Mouse (Mus musculus): ENCODE measurements around the gene Nacc1. TPM values are rescaled to one million over a fixed set of nuclear protein-coding genes. Genes with fewer than 3 reads are reported as not detected.

Gene Nacc1
- polyA plus RNA-seq, 1 experiment from 2014 or later, result 25.6 TPM

DNA sequence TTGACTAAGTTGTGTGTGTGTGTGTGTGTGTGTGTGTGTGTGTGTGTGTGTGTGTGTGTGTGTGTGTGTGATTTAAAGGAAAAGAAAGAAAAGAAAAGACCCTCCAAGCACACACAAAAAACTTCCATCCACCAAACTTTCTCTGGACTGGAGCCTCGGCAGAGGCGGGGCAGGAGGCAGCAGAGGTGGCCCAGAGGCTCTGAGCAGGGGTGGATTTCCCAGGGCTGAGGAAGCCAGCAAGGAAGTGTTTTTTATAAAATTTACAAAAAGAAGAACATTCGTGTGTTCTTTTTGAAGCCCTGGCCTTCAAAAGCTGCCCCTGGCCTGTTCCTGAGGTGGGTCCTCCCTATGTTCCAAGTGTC is 25.1 kb upstream of the Nacc1 start:
- no peak overlapping the region for H3K9ac ChIP-seq
- peaks cover 69% of the 10 kb centered on the region for H3K4me1 ChIP-seq
- WGBS, result 21% methylated on average over 3 of the region's 3 CpGs
- H3K27ac ChIP-seq, result peak overlapping the region; percentile 90
- ATAC-seq (replicated peaks; ENCODE audit: low FRiP score), result no peak
- peak overlapping the region; percentile 12; the same call in 1 of the 2 replicates for H3K4me2 ChIP-seq
- H3K36me3 ChIP-seq, result peaks cover 10% of the 10 kb centered on the region; the same call in 1 of the 2 replicates
- no peak overlapping the region for H3K4me3 ChIP-seq (replicated peaks)
- no peaks in the 10 kb centered on the region for H3K9me3 ChIP-seq (replicated peaks)
- H3K27me3 ChIP-seq, result peaks cover 72% of the 10 kb centered on the region

- 17% methylated on average over 11 of the region's 11 CpGs for WGBS
- Histone ChIP-seq H3K36me3 (peaks cover 4% of the 10 kb centered on the region; the same call in 1 of the 2 replicates), H3K4me3 (replicated peaks) (no peak overlapping the region), H3K4me1 (peaks cover 75% of the 10 kb centered on the region), H3K9ac (0 out of 2 replicates have a peak overlapping the region, but pooled peaks have one; percentile 5), H3K27ac (peak overlapping the region; percentile 90), H3K27me3 (peaks cover 72% of the 10 kb centered on the region), H3K4me2 (peak overlapping the region; percentile 38), H3K9me3 (replicated peaks) (no peaks in the 10 kb centered on the region)
- ATAC-seq (replicated peaks; ENCODE audit: low FRiP score), result peak; percentile 72
Observed at GRCm38 (mm10) chr8:84711933-84712758, 24.5 kb upstream of the Nacc1 start.

DNA sequence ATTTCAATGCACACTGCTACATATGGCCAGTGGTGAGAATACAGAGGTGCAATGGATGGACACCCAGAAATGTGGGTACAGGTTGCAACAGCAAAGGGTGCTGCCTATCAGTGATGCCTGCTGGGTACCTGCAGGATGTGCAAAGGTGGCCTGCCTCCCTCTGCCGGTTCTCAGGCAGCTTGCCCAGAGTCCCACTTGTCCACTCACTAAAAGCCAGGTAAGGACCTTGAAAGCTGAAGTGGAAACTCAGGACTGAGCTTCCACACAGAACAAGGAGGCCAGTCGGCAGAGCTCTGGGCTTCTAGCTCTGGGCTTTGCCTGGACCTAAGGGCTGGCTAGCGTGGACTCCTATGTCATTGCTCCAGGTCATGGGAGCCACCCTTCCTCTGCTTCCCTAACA is 23.6 kb upstream of the Nacc1 start:
- H3K4me2 ChIP-seq, result no peak overlapping the region
- H3K9ac ChIP-seq, result 0 out of 2 replicates have a peak overlapping the region, but pooled peaks have one; percentile 5
- peaks cover 73% of the 10 kb centered on the region for H3K27me3 ChIP-seq
- H3K9me3 ChIP-seq (replicated peaks), result no peaks in the 10 kb centered on the region
- H3K27ac ChIP-seq, result peak overlapping the region; percentile 90
- 49% methylated on average over 3 of the region's 3 CpGs for WGBS
- no peak for ATAC-seq (replicated peaks; ENCODE audit: low FRiP score)
- no peak overlapping the region for H3K4me3 ChIP-seq (replicated peaks)
- no peaks in the 10 kb centered on the region for H3K36me3 ChIP-seq
- H3K4me1 ChIP-seq, result peaks cover 83% of the 10 kb centered on the region

DNA sequence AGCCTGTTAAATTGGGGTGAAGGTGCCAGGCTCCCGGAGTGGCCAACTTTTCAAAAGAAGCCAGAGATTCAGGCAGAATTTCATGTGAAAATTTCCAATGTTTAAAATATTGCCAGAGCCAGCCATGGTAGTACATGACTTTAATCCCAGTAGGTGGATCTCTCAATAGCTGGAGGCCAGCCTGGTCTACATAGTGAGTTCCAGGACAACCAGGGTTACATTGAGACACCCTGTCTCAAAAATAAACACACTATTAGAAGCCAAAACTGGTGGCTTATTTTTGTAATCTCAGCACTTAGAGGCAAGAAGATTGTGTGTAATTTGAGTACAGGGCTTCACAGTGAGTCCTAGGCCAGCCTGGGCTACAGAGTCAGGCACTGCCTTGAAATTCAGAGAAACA is 22.3 kb upstream of the Nacc1 start:
- 82% methylated on average over 1 of the region's 1 CpGs for WGBS
- no peaks in the 10 kb centered on the region for H3K9me3 ChIP-seq (replicated peaks)
- no peak overlapping the region for H3K4me3 ChIP-seq (replicated peaks)
- H3K4me2 ChIP-seq, result no peak overlapping the region
- no peak overlapping the region for H3K9ac ChIP-seq
- no peaks in the 10 kb centered on the region for H3K36me3 ChIP-seq
- peaks cover 76% of the 10 kb centered on the region for H3K27me3 ChIP-seq
- no peak overlapping the region for H3K27ac ChIP-seq
- peaks cover 85% of the 10 kb centered on the region for H3K4me1 ChIP-seq
- no peak for ATAC-seq (replicated peaks; ENCODE audit: low FRiP score)

DNA sequence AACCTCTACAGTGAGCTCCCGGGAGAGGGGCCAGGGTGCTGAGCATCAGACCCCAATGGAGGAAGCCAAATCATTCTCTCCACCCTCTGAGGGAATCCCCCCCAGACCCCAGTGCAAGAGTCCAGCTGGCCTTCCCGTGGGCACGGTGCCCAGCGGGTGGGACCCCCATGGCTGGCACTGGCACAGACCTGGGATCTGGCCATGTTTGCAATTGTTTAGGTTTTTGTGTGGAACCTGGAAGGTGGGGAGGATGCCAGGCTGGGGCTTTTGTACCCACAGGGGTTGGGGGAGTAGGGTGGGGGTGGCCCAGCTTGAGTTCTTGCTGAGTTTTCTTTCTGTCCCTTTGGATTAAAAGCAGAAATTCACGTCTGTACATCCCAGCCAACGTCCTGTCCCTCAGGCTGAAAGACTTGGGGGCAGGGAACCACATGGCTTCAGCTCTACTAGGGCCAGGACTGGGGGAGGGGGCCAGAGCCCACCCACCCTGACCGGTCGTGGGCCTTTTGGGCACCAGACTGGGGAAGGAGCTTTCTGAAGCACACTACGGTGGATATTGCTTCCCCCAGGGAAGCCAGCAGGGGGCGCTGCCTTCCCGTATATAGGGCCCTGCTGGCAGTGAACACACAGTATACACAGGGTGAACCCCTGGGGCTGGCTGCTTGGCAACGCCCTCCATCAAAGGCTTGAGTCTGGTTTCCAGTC is 21.3 kb upstream of the Nacc1 start:
- 12% methylated on average over 12 of the region's 12 CpGs for WGBS
- H3K27me3 ChIP-seq, result peaks cover 76% of the 10 kb centered on the region
- no peak overlapping the region for H3K27ac ChIP-seq
- H3K9ac ChIP-seq, result no peak overlapping the region
- peaks cover 85% of the 10 kb centered on the region for H3K4me1 ChIP-seq
- H3K4me3 ChIP-seq (replicated peaks), result no peak overlapping the region
- H3K9me3 ChIP-seq (replicated peaks), result no peaks in the 10 kb centered on the region
- H3K4me2 ChIP-seq, result no peak overlapping the region
- no peaks in the 10 kb centered on the region for H3K36me3 ChIP-seq
- ATAC-seq (replicated peaks; ENCODE audit: low FRiP score), result peak; percentile 41

- Histone ChIP-seq H3K36me3 (no peaks in the 10 kb centered on the region), H3K27ac (peak overlapping the region; percentile 60), H3K4me1 (peaks cover 82% of the 10 kb centered on the region), H3K4me3 (replicated peaks) (peak overlapping the region; percentile 32), H3K27me3 (peaks cover 76% of the 10 kb centered on the region), H3K9me3 (replicated peaks) (no peaks in the 10 kb centered on the region), H3K9ac (0 out of 2 replicates have a peak overlapping the region, but pooled peaks have one; percentile 14), H3K4me2 (peak overlapping the region; percentile 52)
- 14% methylated on average over 15 of the region's 15 CpGs for WGBS
- no peak for ATAC-seq (replicated peaks; ENCODE audit: low FRiP score)
Observed at GRCm38 (mm10) chr8:84708071-84708541, 20.4 kb upstream of the Nacc1 start.

DNA sequence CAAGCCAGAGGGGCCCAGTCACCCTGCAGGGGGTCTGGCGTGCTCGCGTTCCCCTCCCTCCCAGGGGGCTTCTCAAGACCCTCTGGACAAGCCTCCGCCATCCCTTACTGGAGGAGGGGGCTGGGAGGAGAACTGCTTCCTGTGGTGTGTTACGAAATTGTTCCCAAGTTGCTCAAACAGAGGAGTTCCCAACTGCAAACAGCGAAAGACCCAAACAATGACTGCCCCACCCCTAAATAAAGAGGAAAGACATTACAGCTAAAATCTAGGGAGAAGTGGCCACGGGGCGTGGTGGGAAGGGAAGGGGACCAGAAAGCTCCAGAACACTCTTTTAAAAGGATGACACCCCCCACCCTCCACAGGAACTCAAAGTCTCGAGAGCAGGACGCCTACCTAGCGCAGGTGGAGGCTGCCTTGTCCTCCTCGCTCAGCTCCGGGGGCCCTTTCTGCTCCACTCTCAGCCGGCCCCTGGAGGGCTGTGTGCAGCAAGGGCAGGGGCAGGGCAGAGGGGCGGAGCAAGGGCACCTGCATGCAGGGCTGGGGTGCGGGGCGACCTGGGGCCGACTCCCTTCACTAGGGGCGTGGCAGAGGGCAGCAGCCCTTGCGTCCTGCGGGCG is 19.7 kb upstream of the Nacc1 start:
- Histone ChIP-seq H3K27me3 (peaks cover 80% of the 10 kb centered on the region), H3K9ac (peak overlapping the region; percentile 26; the same call in 1 of the 2 replicates), H3K4me2 (peak overlapping the region; percentile 52), H3K9me3 (replicated peaks) (no peaks in the 10 kb centered on the region), H3K4me3 (replicated peaks) (peak overlapping the region; percentile 32), H3K36me3 (no peaks in the 10 kb centered on the region), H3K4me1 (peaks cover 75% of the 10 kb centered on the region), H3K27ac (peak overlapping the region; percentile 60)
- WGBS, result 11% methylated on average over 22 of the region's 22 CpGs
- ATAC-seq (replicated peaks; ENCODE audit: low FRiP score), result no peak

- WGBS, result 5% methylated on average over 45 of the region's 45 CpGs
- Histone ChIP-seq H3K4me1 (peaks cover 72% of the 10 kb centered on the region), H3K9me3 (replicated peaks) (no peaks in the 10 kb centered on the region), H3K27me3 (peaks cover 87% of the 10 kb centered on the region), H3K4me3 (replicated peaks) (peak overlapping the region; percentile 32), H3K36me3 (no peaks in the 10 kb centered on the region), H3K27ac (peak overlapping the region; percentile 60), H3K4me2 (peak overlapping the region; percentile 52), H3K9ac (peak overlapping the region; percentile 26; the same call in 1 of the 2 replicates)
- ATAC-seq (replicated peaks; ENCODE audit: low FRiP score), result no peak
Observed at GRCm38 (mm10) chr8:84706610-84707266, 19.1 kb upstream of the Nacc1 start.

- peaks cover 90% of the 10 kb centered on the region for H3K27me3 ChIP-seq
- peaks cover 72% of the 10 kb centered on the region for H3K4me1 ChIP-seq
- no peak overlapping the region for H3K27ac ChIP-seq
- no peak for ATAC-seq (replicated peaks; ENCODE audit: low FRiP score)
- 8% methylated on average over 12 of the region's 12 CpGs for WGBS
- H3K9ac ChIP-seq, result no peak overlapping the region
- no peaks in the 10 kb centered on the region for H3K36me3 ChIP-seq
- H3K4me3 ChIP-seq (replicated peaks), result peak overlapping the region; percentile 36
- H3K4me2 ChIP-seq, result peak overlapping the region; percentile 60
- no peaks in the 10 kb centered on the region for H3K9me3 ChIP-seq (replicated peaks)
Observed at GRCm38 (mm10) chr8:84705960-84706359, 18.3 kb upstream of the Nacc1 start.

- Histone ChIP-seq H3K4me1 (peaks cover 73% of the 10 kb centered on the region), H3K9ac (0 out of 2 replicates have a peak overlapping the region, but pooled peaks have one; percentile 29), H3K9me3 (replicated peaks) (no peaks in the 10 kb centered on the region), H3K4me3 (replicated peaks) (peak overlapping the region; percentile 36), H3K4me2 (peak overlapping the region; percentile 60), H3K27me3 (peaks cover 84% of the 10 kb centered on the region), H3K36me3 (no peaks in the 10 kb centered on the region), H3K27ac (peak overlapping the region; percentile 45; the same call in 1 of the 2 replicates)
- no peak for ATAC-seq (replicated peaks; ENCODE audit: low FRiP score)
- 3% methylated on average over 59 of the region's 61 CpGs for WGBS
Observed at GRCm38 (mm10) chr8:84704867-84705831, 17.5 kb upstream of the Nacc1 start.

Data from kidney, embryonic 15.5 days (tissue).